Mouse (Mus musculus) CH12.LX (cell line): ENCODE results near the gene Pqlc3.

Source experiments
- CHD1 ChIP-seq: IDR thresholded peaks from 2 replicates; pipeline ENCODE4 v1.6.1; 2012; ENCODE audit warnings: low read depth, low read length, improper control_type of control experiment, inconsistent platforms
- CTCF ChIP-seq, 2 experiments: IDR thresholded peaks in 1 of 2; conservative IDR thresholded peaks in 1 of 2; 2 replicates each; pipeline ENCODE4 v1.5.1; 2011 to 2012; ENCODE audit warnings: low read depth in 2 of 2, low read length in 2 of 2, improper control_type of control experiment in 1 of 2, inconsistent platforms in 1 of 2, mild to moderate bottlenecking in 1 of 2, moderate library complexity in 1 of 2
- ELF1 ChIP-seq: IDR thresholded peaks from 2 replicates; pipeline ENCODE4 v1.6.1; 2014; ENCODE audit warnings: low read depth, mild to moderate bottlenecking, inconsistent platforms, low read length, improper control_type of control experiment
- JUND ChIP-seq: conservative IDR thresholded peaks from 2 replicates; pipeline ENCODE4 v1.6.1; 2011; ENCODE audit warnings: low read depth, low read length, improper control_type of control experiment
- MAX ChIP-seq: IDR thresholded peaks from 2 replicates; pipeline ENCODE4 v1.6.1; 2011; ENCODE audit warnings: low read length, improper control_type of control experiment
- NRF1 ChIP-seq: IDR thresholded peaks from 2 replicates; pipeline ENCODE4 v1.6.1; 2014; ENCODE audit warnings: low read depth, mild to moderate bottlenecking, inconsistent platforms, low read length, improper control_type of control experiment, moderate library complexity
- PAX5 ChIP-seq: IDR thresholded peaks from 2 replicates; pipeline ENCODE4 v1.6.1; 2012; ENCODE audit warnings: low read length, inconsistent platforms, mixed read lengths
- UBTF ChIP-seq: IDR thresholded peaks from 2 replicates; pipeline ENCODE4 v1.6.1; 2012; ENCODE audit warnings: low read depth, mild to moderate bottlenecking, inconsistent platforms, low read length, improper control_type of control experiment, moderate library complexity

GRCm38 (mm10) chr12:17043311-17043710, 43.1 kb upstream of the Pqlc3 start:
- no peak for TF ChIP-seq MAX
- no peak for TF ChIP-seq PAX5
- no peak for TF ChIP-seq CTCF (conservative IDR thresholded peaks at IDR 0.05 in 1 of 2, IDR thresholded peaks at IDR 0.05 in 1 of 2; ENCODE audit: low read depth in 2 of 2, low read length in 2 of 2)
- no peak for TF ChIP-seq NRF1
- TF ChIP-seq ELF1, result no peak
- no peak for TF ChIP-seq JUND
- no peak for TF ChIP-seq UBTF
- no peak for TF ChIP-seq CHD1
